Mouse (Mus musculus): ENCODE measurements around the gene Hesx1.

The Hesx1 gene

DNA sequence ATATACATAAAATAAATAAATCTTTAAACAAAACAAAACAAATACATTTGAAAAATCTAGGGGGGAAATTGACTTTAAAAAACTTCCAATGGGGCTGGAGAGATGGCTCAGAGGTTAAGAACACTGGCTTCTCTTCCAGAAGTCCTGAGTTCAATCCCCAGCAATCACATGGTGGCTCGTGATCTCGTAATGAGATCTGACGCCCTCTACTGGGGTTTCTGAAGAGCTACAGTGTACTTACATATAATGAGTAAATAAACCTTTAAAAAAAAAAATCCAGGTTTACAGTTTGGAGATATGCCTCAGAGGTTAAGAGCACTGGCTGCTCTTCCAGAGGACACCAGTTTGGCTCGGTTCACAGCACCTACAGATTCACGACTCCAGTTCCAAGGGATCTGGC, 17.3 kb downstream of the Hesx1 start:
- DNase-seq (ENCODE audit: extremely low read depth, low read depth) = no peak

DNA sequence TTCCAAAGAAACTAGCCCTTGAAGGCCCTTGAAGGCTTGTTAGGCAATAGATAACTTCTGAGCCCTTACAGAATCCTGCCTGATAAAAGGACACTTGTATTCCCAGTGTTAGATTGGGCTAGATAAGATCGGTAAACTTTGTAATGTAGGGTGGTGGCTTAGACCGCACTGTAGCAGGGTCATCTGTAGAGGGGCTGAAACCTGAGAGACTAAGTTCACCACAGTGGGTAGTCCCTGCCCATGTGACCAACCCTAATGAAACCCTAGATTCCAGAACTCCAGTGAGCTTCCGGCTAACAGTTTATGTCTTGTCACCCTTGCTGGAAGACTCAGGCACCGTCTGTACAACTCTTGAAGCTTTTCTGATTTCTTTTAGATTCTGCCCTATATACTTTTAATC, 19.4 kb downstream of the Hesx1 start:
- DNase-seq (ENCODE audit: extremely low read depth, low read depth) = no peak

DNA sequence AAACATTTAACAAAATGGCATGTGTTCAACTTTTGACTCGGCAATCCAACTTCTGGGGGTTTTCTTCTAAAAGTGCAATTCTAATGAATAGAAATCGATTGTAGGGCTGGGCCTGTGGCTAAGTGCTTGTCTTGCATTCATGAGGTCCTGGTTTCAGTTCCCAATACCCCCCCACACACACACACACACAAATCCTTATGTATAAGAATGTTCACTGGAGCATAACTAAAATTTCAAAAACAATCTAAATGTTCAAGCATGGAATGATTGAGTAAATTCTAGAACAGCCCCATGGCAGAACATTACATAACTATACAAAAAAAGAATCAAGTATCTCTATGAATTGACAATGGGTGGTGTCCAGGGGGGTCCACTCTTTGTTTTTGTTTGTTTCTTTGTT, 23.7 kb downstream of the Hesx1 start:
- no peak for DNase-seq (ENCODE audit: extremely low read depth, low read depth)

DNA sequence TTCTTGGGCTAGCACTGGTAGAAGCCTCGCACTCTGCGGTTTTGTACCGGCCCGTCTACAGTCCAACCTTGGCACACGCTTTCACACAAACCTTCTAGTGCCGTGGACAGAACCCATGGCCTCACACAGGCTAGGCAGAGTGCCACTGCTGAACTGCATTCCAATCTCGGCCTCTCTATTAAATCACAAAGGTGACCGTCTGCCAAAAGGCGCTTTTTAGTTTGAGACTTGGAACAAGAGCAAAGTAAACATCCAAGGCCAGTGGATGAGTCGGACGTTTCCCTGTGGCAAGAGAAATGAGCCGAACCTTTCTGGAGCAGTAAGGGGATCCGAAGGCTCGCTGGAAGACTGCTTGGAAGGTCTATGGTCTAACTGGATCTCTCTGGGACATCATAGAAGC, 25.6 kb downstream of the Hesx1 start:
- no peak for DNase-seq (ENCODE audit: extremely low read depth, low read depth)

DNA sequence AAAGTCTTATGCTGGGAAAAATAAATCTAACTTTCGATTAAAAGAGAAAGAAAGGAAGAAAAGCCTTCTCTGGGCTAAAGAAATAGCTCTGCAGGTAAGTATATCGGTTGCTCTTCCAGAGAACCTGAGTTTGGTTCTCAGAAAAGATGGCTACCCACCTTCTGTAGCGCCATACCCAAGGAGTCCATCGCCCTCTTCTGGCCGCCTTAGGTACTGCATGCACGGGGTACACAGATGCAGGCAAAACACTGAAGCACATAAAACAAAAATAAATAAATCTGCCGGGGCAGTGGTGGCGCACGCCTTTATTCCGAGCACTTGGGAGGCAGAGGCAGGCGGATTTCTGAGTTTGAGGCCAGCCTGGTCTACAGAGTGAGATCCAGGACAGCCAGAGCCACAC, 28.7 kb downstream of the Hesx1 start:
- peak; percentile 46 for DNase-seq (ENCODE audit: extremely low read depth, low read depth)

DNA sequence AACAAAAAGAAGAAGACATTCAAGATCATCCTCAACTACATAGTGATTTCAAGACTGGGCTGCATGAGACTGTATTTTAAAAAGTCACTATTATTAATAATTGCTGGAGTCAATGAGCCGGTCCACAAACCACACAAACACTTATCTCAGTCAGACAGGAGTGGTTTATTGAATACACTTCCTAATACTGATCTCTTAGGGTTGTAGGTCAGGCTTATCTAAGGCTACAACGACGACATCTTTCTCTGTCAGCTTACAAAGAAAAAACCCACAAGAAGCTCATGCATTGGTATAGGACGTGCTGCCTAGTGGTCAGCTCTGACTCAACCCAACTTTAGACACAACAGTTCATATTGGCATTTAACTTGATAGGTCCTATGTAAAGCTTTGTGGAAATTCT, 30.4 kb downstream of the Hesx1 start:
- DNase-seq (ENCODE audit: extremely low read depth, low read depth) = peak; percentile 95

DNA sequence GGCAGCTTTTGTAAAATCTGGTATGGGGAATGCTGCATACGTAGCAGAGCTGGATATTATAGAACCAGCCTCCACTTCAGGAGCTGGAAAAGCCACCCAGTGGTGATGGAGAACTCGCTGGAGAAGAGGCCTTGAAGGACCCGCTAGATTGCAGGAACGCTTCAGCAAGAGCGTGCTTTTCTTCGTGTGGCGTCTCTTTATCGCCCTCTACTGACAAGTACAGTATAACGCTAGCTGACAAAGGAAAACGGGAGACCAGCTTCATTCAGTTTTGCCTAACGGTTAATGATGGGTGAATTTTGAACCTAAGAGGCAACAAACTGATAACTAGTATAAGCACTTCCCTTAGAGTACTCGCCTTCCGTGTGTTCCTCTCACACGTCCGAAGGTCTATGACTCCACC, 35.6 kb downstream of the Hesx1 start:
- peak; percentile 58 for DNase-seq (ENCODE audit: extremely low read depth, low read depth)

DNA sequence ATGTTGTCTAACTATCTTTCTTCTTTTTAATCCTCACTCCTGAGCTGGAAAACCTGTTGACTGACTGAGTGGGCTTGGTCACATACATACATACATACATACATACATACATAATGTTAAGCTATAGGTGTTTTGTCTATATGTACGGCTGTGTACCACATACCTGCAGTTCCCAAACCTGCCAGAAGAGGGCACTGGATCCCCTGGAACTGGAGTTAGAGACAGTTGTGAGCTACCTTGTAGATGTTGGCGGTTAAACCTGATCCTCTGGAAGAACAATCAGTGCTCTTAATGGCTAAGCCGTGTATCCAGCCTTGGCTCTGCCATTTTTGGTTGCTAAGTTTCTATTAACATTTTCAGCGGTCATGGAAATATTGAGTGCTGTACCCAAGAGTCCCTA, 36.9 kb downstream of the Hesx1 start:
- peak; percentile 38 for DNase-seq (ENCODE audit: extremely low read depth, low read depth)

DNA sequence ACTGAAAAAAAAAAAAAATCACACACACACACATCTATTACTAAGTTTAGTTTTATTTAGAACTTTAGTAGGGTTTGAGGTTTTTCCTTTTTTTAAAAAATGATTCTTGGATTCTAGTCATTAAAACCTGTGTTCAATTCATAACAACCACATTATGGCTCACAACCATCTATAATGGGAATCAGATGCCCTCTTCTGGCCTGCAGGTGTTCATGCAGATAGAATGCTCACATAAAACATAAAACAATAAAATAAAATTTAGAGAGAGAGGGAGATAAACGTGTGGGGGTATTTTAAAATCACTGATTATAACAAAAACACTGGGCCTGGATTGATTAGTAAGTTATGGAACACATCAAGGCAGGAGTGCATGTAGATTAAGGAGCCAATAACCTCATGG, 43.3 kb downstream of the Hesx1 start:
- no peak for DNase-seq (ENCODE audit: extremely low read depth, low read depth)

DNA sequence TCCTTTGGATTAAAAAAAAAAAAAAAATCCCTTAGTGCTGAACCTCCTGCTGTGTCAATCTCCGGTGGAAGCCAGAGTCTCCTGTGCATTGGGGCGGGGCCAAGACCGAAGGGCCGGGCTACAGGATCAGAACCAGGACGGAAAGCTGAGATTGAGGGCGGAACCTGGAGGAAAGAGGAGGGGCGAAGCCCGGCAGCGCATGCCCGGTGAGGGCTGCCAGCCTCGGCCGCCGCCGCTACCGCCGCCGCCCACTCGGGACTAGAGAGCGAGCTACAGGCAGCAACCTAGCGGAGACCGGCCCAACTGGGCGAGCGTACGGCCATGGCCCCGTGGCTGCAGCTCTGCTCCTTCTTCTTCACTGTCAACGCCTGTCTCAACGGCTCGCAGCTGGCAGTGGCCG, 44.6 kb downstream of the Hesx1 start, which contains the start of gene Il17rd:
Gene Il17rd (plus strand): TSS at position 159 of the 400 bp plus-strand sequence.
- no peak for DNase-seq (ENCODE audit: extremely low read depth, low read depth)

DNA sequence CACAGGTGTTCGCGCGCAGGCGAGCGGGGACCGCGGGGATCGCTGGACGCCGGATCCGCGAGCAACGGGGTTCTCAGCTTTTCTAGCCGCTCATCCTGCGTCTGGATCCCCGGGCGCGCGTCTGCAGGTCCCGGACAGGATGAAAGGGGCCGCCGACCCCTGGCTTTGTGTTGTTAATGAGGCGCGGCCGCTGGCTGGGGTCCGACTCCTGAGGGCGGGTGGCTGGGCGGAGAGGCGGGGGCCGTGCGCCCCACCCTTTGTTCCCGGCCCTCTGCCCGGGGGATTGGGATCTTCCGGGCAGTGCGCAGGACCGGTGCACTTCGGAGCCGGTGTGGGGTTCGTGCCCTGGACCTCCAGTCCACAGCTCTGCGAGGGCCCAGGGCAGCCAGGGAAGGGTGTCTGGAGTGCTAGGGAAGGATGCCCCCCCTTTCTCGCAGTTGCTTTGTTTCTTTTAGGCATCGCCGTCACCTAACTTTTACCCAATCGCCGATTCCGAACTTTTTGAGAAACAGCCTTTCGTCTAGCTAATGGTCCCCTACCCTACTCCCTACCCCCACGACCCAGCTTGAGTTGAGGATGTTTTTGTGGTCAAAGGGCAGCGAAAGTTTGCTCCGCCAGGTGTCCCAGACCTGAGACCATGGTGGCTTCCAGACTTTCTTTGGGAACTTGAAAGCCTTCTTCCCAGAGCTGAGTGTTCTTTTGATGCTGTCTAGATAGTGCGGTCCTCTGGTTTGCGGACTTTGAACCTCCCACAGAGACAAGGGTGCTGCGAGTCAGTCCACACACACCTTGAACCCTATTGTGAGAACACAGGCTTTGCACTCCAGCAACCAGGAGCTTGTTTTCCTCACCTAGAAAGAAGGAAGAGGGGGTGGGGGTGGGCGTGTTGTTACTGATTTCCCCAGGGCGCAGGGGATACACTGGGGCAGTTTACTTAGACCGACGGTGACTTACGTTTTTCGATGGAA, 45.3 kb downstream of the Hesx1 start:
- DNase-seq (ENCODE audit: extremely low read depth, low read depth) = no peak

DNA sequence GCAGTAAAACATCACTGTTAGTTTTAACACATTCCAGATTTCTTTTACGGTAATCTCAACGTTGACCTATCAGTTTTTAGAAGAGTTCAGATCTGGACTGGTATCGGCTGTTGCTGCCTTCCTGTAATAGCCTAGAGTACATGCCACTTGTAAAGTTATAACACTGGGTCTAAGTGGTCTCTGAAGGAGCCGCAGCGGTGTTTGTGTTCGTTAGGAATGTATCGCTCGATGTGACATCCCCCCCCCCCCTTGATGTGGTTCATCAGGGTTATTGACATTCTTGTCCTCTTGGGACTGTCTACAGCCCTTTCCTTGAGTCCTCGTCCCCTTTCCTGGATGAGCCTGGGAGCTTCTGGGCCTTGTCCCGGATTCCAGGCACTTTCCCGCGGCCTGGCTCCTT, 46.2 kb downstream of the Hesx1 start:
- no peak for DNase-seq (ENCODE audit: extremely low read depth, low read depth)

DNA sequence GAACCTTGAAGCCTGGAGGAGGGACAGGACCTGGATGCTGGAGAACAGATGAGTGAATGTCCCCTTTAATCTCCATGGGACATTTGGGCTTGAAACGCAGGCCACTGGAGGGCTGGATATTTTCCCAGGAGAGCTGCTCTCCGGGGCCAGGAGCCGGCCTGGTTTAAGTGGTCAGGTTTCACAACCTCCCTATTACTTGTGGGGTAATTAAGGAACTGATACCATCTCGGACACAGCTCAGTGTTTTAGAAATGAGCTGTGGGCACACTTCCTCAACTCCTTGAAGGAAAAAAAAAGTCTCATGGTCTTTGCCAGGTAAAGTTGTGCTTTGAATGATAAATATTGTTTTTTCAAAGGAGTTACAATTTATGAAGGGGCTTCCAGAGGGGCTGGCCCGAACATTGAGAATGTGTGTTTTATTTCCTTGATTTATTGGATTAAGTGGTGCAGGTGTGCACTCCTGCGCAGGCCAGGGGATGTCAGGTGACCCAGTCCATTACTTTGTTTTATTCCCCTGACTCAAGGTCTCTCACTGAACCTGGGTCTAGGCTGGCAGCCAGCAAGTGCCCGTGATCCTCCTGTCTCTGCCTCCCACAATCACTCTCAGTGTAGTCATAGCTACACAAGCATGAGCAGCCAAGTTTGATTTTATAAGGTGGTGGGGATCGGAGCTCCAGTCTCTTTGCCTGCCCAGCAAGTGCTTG, 48.2 kb downstream of the Hesx1 start:
- DNase-seq (ENCODE audit: extremely low read depth, low read depth) = no peak

DNA sequence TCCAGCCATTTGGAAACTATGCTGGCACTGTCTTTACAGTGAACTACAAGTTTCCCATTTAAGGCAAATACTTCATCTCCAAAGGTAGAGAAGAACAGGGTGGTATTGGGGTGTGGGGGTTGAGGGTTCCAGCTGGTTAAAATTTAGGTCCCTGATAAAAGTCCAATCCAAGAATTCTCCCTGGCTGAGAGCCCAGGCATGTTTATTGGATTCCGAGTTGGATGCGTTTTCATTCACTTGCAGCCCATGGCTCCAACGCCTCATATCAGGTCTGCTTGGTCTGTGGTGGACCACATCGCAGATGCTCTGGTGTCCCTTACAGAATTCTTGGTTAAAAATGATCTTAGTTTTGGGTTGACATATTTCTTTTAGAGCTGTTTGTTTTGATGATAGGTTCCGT, 49.2 kb downstream of the Hesx1 start:
- DNase-seq (ENCODE audit: extremely low read depth, low read depth) = no peak

DNA sequence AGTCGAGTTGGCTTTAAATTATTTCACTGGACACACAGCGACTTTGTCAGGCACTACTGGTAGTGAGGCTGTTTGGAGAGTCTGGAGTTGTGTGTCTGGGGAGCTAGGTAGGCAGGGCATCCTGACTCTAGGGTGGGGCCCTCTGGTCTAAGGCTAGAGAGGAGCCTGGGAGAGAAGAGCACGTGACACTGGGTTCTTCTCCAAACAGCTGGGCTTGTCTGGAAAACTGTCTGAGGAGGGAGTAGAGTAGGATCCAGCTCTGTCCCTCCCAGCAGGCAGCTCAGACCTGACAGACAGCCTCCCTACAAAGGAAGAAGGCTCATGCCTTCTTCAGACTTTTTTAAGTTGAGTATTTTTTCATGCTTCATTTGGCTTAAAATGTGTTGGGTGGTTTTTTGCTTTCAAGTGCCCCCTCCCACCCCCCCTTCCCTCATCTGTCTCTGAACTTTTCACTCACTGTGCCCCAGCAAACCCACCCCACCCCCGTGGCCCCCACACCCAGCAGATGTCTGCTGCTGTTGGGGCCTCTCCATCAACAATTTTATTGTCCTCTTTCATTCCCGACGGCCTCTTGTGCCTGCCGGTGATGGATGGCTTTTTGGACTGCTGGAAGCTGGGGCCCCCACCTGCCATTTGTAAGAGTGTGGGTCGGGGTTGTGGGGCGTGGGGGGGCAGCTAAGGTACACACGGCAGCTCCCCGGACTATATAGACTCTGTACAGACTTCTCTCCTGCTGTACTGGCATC, 50.2 kb downstream of the Hesx1 start:
- no peak for DNase-seq (ENCODE audit: extremely low read depth, low read depth)

DNA sequence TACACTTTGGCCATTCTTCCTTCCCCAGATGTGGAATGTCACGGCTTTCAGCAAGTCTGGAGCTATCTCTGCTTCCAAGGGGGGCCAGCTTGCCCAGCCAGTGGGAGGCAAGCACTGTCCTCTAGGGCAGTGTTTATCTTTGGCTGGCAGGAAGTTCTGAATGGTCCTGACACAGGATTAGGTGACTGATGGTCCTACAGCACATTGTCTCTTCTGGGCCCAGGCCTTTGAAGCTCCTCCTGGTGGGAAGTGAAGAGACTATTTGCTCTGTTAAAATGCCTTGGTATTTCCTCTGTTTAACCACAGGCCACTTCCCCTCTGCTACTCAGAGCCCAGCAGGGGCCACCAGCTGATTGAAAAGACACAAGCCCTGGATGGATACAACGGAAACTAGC, 50.7 kb downstream of the Hesx1 start:
- DNase-seq (ENCODE audit: extremely low read depth, low read depth) = peak; percentile 52

DNA sequence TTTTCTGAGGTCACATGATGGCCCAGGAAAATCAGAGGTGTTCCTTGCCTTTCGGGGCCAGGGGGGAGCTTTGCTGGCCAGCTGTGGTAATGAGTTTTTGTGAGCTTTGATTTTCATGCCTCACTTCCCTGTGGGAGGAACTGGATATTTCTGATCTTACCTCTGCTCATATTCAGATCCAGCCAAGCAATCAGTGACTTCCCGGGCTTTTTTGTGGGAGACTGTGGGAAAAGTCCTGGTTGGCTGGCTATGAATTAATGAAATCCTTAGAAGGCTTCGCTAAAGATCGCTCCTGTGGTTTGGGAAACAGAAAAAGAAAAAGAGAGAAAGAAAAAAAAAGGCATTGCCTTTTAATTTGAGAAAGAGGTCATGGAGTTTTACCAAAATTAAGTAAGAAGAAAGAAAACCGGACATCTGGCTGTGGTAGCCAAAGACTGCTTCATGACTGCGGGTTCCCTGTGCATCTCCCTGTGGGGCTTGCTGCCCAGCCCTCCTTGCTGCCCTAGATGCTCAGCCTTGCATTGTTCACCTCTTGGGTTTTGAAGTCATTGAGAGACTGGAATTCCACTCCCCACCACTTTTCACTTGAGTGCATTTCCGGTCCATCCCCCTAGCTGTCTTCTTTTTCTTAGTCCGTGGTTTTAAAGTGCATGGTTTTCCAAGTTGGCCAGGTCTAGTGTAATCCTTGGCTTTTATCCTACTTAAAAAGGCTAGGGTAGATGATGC, 54.2 kb downstream of the Hesx1 start:
- DNase-seq (ENCODE audit: extremely low read depth, low read depth) = no peak

DNA sequence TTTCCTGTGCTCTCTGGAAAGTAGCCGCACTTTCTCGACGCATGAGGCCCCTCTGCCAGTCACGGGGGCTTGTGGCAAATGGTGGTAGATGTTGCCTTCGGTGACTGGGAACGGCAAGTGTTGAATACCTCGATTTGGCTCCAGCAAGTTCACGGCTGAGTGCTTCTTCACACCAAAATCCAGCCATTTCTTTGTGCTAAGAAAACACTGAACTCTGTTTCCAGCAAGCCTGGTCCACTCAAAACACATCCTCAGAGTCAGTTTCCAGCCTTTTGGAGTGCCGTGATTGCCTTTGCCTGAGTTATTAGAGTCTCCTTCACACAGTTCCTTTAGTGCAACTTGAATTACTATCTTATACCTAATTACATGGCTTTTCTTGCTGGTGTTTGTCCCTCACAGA, 55.8 kb downstream of the Hesx1 start:
- no peak for DNase-seq (ENCODE audit: extremely low read depth, low read depth)

DNA sequence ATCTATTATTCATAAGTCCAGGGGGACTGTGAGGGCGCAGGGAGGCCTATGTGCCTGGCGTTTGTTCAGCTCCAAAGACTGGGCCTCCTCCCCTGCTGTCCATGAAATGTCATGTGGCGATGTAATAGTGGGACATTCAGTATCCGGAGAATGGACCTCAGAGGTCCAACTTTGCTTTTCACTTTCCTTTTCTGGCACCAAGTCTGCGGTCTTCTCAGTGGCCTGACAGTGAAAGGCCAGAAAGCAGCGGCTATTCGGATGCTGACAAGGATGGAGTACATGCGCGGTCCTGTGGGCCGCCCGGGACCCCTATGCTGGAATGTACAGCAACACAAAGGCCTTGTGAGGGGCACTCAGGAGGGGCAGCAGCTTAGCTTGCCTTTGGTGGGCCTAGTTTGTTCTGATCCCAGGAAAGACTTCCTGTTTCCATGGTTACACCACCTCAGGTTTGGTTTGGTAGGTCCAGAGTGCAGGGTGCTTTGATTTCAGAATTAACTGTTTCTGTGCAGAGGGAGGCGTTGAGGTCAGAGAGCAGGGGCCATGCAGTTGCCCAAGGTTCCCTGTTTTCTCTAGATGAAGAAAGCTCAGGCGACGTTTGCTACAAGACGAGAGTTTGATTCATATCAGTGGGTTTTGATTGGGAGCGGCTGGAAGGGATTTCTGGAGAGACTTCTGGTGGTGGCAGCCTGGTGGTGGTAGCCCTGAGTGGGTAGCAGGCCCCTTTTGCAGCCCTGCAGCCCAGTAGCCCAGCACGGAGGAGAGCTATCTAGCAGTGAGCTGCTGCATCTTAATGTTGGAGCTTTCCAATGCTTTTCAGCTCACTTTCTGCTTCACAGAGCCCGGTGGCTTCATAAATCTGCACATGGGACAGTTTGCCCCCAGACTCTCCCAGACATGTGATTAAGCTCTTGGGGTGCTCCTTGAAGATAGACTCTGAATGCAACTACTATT, 56.6 kb downstream of the Hesx1 start:
- no peak for DNase-seq (ENCODE audit: extremely low read depth, low read depth)

DNA sequence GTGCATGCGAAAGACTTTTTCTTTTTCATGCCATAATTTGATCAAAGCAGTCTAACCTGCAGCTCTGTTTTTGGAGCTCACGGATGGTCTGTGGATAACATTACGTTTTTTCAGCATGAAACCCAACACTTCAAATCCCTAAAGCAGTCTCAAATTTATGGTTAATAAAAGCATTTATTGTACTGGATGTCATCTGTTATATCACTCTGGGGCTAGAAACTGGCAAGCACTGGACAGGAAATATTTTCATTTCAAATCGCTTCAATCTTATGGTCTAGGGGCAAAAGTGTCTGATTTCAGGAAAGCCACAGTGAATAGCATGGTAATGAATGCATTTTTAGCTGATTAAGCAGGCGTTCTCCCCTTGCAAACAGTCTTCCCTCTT, 57.3 kb downstream of the Hesx1 start:
- DNase-seq (ENCODE audit: extremely low read depth, low read depth) = no peak

All from MEL-GATA-1-ER (cell line).